Mouse (Mus musculus) heart, postnatal 0 days (tissue): ENCODE measurements around the gene Surf1.

Source experiments
- CTCF ChIP-seq: IDR thresholded peaks from 2 replicates; pipeline ENCODE4 v1.5.1; 2016; ENCODE audit warnings: antibody characterized with exemption, control low read depth, low read depth
- EP300 ChIP-seq: IDR thresholded peaks from 2 replicates; pipeline ENCODE4 v1.6.1; 2016; ENCODE audit warnings: antibody characterized with exemption, low read depth

DNA sequence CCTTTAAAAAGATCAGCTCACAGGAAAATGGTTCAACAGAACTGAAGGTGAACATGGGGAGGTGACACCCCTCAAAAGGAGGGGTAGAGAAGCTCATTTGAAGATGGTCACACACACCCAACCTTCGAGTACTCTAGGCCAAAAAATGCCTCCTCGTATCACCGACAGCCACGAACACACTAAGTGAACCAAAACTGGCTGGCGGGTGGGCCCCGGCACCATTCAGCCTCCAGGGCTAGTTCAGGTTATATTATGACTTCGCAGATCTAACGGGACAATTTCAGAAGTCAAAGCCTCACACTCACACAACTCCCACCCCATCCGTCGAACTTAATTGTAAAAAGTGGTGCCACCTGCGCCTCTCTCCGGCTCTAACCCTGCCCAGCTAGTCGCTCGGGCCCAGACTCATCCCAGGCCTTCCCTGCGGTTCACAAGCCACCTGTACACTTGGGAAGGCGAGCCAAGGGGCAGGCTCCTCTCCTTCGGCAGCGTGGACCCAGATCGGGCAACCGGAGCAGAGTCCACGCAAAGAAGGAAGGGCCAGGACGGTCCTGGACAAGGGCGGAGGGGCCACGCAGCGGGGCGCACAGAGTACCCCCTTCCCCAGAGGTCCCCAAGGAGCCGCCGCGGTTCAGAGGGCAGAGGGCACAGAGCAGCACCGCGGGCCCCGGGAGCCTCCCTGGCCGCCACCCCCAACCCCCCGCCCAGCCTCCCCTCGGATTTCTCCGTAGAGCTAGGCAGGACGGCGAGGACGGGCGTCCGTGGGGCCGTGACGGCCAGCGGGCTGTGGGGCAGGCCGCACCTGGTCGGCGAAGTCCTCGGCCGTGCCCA lies 16.4 kb upstream of the Surf1 start:
- TF ChIP-seq EP300 (no peak), CTCF (no peak)
